Mouse (Mus musculus) hindlimb bud, embryonic 11.5 days (tissue): ENCODE results near the gene Nek9.

Experiments used
- DNase-seq: peaks from one replicate; pipeline ENCODE4 v3.0.0-alpha.2; 2012; ENCODE audit warnings: low read depth, low spot score; ENCODE audit errors: extremely low spot score

Gene Nek9

GRCm38 (mm10) chr12:85339243-85339729 is at the start of gene Nek9:
Gene Nek9 (minus strand): TSS chr12:85339362.
- peak; percentile 74 for DNase-seq

GRCm38 (mm10) chr12:85385995-85386375 is 46.8 kb upstream of the Nek9 start:
- no peak for DNase-seq

GRCm38 (mm10) chr12:85385329-85385994 is 46.3 kb upstream of the Nek9 start:
- no peak for DNase-seq

GRCm38 (mm10) chr12:85382761-85383680 is 43.9 kb upstream of the Nek9 start:
- no peak for DNase-seq

GRCm38 (mm10) chr12:85381570-85381969 is 42.4 kb upstream of the Nek9 start:
- no peak for DNase-seq

- no peak for DNase-seq
Observed at GRCm38 (mm10) chr12:85380942-85381341, 41.8 kb upstream of the Nek9 start.

- DNase-seq, result no peak
Observed at GRCm38 (mm10) chr12:85380308-85380707, 41.1 kb upstream of the Nek9 start.

- no peak for DNase-seq
Observed at GRCm38 (mm10) chr12:85378271-85378670, 39.1 kb upstream of the Nek9 start.

GRCm38 (mm10) chr12:85374561-85375272 is 35.6 kb upstream of the Nek9 start, which contains the start of gene Tmed10:
Gene Tmed10 (minus strand): TSS chr12:85374847.
- DNase-seq, result peak; percentile 97

- peak; percentile 64 for DNase-seq
Observed at GRCm38 (mm10) chr12:85373591-85374560, 34.7 kb upstream of the Nek9 start.

GRCm38 (mm10) chr12:85372068-85372665 is 33.0 kb upstream of the Nek9 start:
- DNase-seq, result no peak

GRCm38 (mm10) chr12:85368441-85369063 is 29.4 kb upstream of the Nek9 start:
- DNase-seq, result no peak

- no peak for DNase-seq
Observed at GRCm38 (mm10) chr12:85366271-85366670, 27.1 kb upstream of the Nek9 start.

GRCm38 (mm10) chr12:85362510-85362909 is 23.3 kb upstream of the Nek9 start:
- DNase-seq, result no peak

GRCm38 (mm10) chr12:85361580-85361979 is 22.4 kb upstream of the Nek9 start:
- DNase-seq, result no peak

GRCm38 (mm10) chr12:85361165-85361564 is 22.0 kb upstream of the Nek9 start:
- DNase-seq, result no peak

- no peak for DNase-seq
Observed at GRCm38 (mm10) chr12:85354061-85354460, 14.9 kb upstream of the Nek9 start.

- no peak for DNase-seq
Observed at GRCm38 (mm10) chr12:85350407-85351232, 11.5 kb upstream of the Nek9 start.
